Mouse (Mus musculus) midbrain, postnatal 0 days (tissue): ENCODE measurements at regions not wholly inside any gene's neighbourhood (a gene's known extent, or its start where the extent isn't known, plus 50 kb on each side); places are given as distances from the start of the nearest gene placed in this dataset.
"Not testable (repeated sequence)": the region's sequence is repeated elsewhere in the genome, so short reads cannot be mapped to it uniquely, and the experiment has no call there.

Experiments used
- ATAC-seq: fragments of 200-750 bp; cut with Nextera tagmentation; 2 replicates; pipeline ENCODE4 v1.8.0; 2017; ENCODE audit warnings: moderate number of reproducible peaks, mild to moderate bottlenecking, moderate TSS enrichment, moderate library complexity; ENCODE audit not compliant: low FRiP score
- DNase-seq: peaks from one replicate; pipeline ENCODE4 v3.0.0-alpha.2; 2015; ENCODE audit warnings: low spot score
- H3K27ac ChIP-seq: fragments of 300-500 bp; sonication (generic); 2 replicates; pipeline ENCODE4 v1.5.1; 2014; ENCODE audit warnings: low read depth, mild to moderate bottlenecking, low read length, mixed read lengths
- H3K27me3 ChIP-seq: fragments of 300-500 bp; sonication (generic); 2 replicates; pipeline ENCODE4 v1.6.1; 2014; ENCODE audit warnings: low read length, control low read depth, mixed read lengths; ENCODE audit not compliant: insufficient read depth
- H3K36me3 ChIP-seq: fragments of 300-500 bp; sonication (generic); 2 replicates; pipeline ENCODE4 v1.6.1; 2014; ENCODE audit warnings: low read length, control low read depth, mixed read lengths; ENCODE audit not compliant: insufficient read depth
- H3K4me1 ChIP-seq: fragments of 300-500 bp; sonication (generic); 2 replicates; pipeline ENCODE4 v1.6.1; 2014; ENCODE audit warnings: mild to moderate bottlenecking, control low read depth, antibody characterized with exemption, low read length, mixed read lengths; ENCODE audit not compliant: insufficient read depth
- H3K4me2 ChIP-seq: fragments of 300-500 bp; sonication (generic); 2 replicates; pipeline ENCODE4 v1.6.1; 2014; ENCODE audit warnings: low read depth, mild to moderate bottlenecking, low read length, mixed read lengths; ENCODE audit not compliant: poor library complexity, severe bottlenecking
- H3K4me3 ChIP-seq: fragments of 300-500 bp; sonication (generic); 2 replicates; pipeline ENCODE4 v1.5.1; 2014; ENCODE audit warnings: low read depth, mild to moderate bottlenecking, low read length, moderate library complexity
- H3K9ac ChIP-seq: fragments of 300-500 bp; sonication (generic); replicated peaks from 2 replicates; pipeline ENCODE4 v1.6.1; 2014; ENCODE audit warnings: mild to moderate bottlenecking, low read length, moderate library complexity, mixed read lengths; ENCODE audit not compliant: poor library complexity, severe bottlenecking
- H3K9me3 ChIP-seq: fragments of 300-500 bp; sonication (generic); 2 replicates; pipeline ENCODE4 v1.6.1; 2016; ENCODE audit warnings: low read length, control low read depth
- CTCF ChIP-seq: IDR thresholded peaks from 2 replicates; pipeline ENCODE4 v1.5.1; 2016; ENCODE audit warnings: antibody characterized with exemption, mild to moderate bottlenecking
- WGBS: fragments of 180-500 bp; shearing (Covaris S2); extraction: QIAGEN DNeasy Blood & Tissue Kit; methylation state at CpG from one replicate; pipeline ENCODE4 v1.1.7; 2014; 5-methylcytosine and 5-hydroxymethylcytosine counted together

- WGBS = 100% methylated on average over 1 of the region's 1 CpGs
- TF ChIP-seq CTCF = no peak
- H3K4me3 ChIP-seq = no peak overlapping the region
- H3K4me2 ChIP-seq = no peak overlapping the region
- H3K9me3 ChIP-seq = no peaks in the 10 kb centered on the region
- ATAC-seq (no peak), DNase-seq (no peak)
- H3K9ac ChIP-seq = no peak overlapping the region
- no peaks in the 10 kb centered on the region for H3K27me3 ChIP-seq
- no peaks in the 10 kb centered on the region for H3K36me3 ChIP-seq
- H3K4me1 ChIP-seq = no peaks in the 10 kb centered on the region
- H3K27ac ChIP-seq = no peak overlapping the region
These were observed 116.8 kb upstream of the Mettl4 start for GRCm38 (mm10) chr17:94866630-94867029.

GRCm38 (mm10) chr17:94864531-94865318 lies 114.9 kb upstream of the Mettl4 start:
- H3K4me1 ChIP-seq, H3K36me3 ChIP-seq, H3K27ac ChIP-seq, H3K27me3 ChIP-seq, H3K9me3 ChIP-seq: not testable (repeated sequence)
- 11% methylated on average over 21 of the region's 21 CpGs for WGBS
- Histone ChIP-seq H3K9ac (0 out of 2 replicates have a peak overlapping the region, but pooled peaks have one; percentile 33), H3K4me3 (peak overlapping the region; percentile 47), H3K4me2 (peak overlapping the region; percentile 52)
- ATAC-seq (peak; percentile 92), DNase-seq (peak; percentile 79)

DNA sequence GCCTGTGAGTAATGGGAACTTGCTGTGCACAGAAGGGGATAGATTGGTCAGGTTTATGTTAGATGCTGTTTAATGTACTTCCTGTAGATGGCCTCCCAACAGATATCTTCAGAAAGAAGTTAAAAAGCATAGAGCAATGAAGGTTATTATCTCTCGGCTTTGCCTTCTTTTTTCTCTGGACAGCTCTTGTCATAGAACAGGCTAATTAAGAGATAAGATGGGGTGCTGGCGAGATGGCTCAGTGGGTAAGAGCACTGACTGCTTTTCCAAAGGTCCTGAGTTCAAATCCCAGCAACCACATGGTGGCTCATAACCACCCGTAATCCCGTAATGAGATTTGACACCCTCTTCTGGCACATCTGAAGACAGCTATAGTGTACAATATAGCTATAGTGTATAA lies 104.9 kb upstream of the Mettl4 start:
- WGBS = 93% methylated on average over 4 of the region's 4 CpGs
- H3K4me3 ChIP-seq, H3K9me3 ChIP-seq, H3K4me2 ChIP-seq, ATAC-seq, H3K4me1 ChIP-seq, DNase-seq, H3K36me3 ChIP-seq, H3K9ac ChIP-seq, H3K27ac ChIP-seq, H3K27me3 ChIP-seq: not testable (repeated sequence)

DNA sequence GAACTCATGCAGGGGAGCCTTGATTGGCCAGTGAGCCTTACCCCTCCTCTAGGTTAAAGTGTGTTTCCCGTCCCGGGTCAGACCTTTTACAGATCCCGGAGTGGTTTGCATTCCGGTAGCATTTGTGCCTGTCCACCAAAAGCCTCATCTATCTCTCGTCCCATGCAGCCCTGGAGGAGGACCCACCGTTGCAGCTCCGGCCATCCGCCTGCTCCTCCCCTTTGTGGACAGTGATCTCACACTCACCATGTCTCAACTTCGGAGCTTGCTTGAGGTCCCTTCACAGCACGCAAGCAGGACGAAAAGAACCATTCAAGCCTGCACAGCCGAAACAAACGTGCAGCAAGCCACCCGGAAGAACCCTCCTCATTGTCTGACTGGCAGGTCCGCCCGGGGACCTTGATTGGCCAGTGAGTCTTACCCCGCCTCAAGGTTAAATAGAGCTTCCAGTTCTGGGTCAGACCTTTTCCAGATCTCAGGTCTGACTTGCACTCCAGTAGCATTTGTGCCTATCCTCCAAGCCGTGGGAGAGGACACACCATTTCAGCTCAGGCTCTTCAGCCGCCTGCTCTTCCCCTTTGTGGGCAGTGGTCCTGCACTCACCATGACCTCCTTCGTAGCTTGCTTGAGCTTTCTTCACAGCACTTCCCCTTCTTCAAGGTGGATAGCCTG lies 84.8 kb upstream of the Mettl4 start:
- DNase-seq (peak; percentile 91), ATAC-seq (peak; percentile 98)
- Histone ChIP-seq H3K9me3 (no peaks in the 10 kb centered on the region), H3K27me3 (no peaks in the 10 kb centered on the region), H3K4me3 (peak overlapping the region; percentile 63), H3K4me2 (peak overlapping the region; percentile 65), H3K36me3 (no peaks in the 10 kb centered on the region), H3K27ac (peak overlapping the region; percentile 78), H3K4me1 (no peaks in the 10 kb centered on the region), H3K9ac (peak overlapping the region; percentile 64)
- 2% methylated on average over 20 of the region's 20 CpGs for WGBS
- no peak for TF ChIP-seq CTCF

DNA sequence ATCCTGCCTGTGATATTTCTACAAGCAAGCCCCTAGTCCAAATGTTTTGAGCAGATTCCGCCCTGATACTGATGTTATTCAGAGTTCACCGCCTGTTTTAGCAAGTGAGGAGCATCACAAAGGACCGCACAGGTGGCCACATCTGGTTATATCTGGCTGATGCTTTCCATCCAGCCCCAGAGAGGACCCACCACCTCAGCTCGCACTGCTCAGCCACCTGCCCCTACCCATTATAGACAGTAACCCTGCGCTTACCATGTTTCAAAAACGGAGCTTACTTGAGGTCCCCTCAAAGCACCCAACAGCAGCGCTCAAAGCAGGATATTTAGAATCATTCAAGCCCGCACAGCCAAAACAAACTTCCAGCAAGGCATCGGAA lies 84.2 kb upstream of the Mettl4 start:
- Histone ChIP-seq H3K9ac (peak overlapping the region; percentile 64), H3K4me3 (peak overlapping the region; percentile 63), H3K27ac (peak overlapping the region; percentile 78; the same call in 1 of the 2 replicates), H3K4me2 (peak overlapping the region; percentile 65)
- H3K9me3 ChIP-seq, H3K27me3 ChIP-seq, H3K4me1 ChIP-seq, H3K36me3 ChIP-seq, DNase-seq: not testable (repeated sequence)
- 7% methylated on average over 9 of the region's 9 CpGs for WGBS
- ATAC-seq = peak; percentile 48

DNA sequence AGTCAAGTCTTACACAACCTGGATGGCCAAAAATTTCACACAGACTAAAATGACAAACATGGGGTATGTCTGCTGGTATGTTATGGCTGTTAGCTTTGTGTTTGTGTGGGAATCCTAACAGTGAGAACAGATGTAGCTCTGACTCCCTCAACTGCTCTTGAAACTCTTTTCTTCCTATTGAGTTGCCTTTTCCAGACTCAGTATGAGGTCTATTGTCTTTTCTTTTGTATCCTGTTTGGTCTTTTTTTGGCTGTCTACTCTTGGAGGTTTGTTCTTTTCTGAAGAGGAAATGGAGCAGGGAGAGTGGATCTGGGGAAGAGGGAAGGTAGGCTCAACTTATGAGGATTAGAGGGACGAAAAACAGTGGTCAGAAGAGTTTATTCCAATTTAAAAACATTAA lies 76.6 kb upstream of the Mettl4 start:
- H3K4me3 ChIP-seq, DNase-seq, H3K4me2 ChIP-seq, H3K36me3 ChIP-seq, H3K4me1 ChIP-seq, H3K9ac ChIP-seq, ATAC-seq, H3K27ac ChIP-seq, H3K27me3 ChIP-seq: not testable (repeated sequence)
- WGBS = 89% methylated on average over 1 of the region's 1 CpGs
- peaks cover 11% of the 10 kb centered on the region; the same call in 1 of the 2 replicates for H3K9me3 ChIP-seq
